Mouse (Mus musculus): Measurements from ENCODE around the gene Dusp22. TPM values are rescaled to one million over a fixed set of nuclear protein-coding genes. Genes with fewer than 3 reads are reported as not detected.

The Dusp22 gene
- polyA plus RNA-seq, 1 experiment from 2014 or later: 16.2 TPM

DNA sequence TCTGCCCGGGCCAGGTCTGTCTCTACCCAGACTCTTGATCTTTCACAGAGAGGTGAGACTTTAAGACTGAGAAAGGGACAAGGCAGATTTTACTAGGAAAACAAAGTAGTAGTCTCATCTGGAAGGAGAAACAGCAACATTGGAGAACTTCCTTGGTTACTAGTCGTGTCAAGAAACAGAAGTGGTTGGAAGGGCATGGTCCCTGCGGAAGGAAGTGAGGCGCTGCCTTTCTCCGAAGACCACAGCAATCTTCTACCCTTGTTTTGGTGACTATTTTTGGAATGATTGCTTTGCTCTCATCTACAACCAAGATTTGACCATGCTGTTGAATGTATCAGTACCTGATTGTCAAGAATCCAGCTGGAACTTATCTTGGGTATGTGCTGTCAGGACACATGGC lies 38.1 kb downstream of the Dusp22 start:
- no peaks in the 10 kb centered on the region for H3K36me3 ChIP-seq (ENCODE audit: control insufficient read depth, insufficient read depth, low read length)
- 90% methylated on average over 5 of the region's 5 CpGs for WGBS
- H3K4me3 ChIP-seq (ENCODE audit: low read depth, low read length): no peak overlapping the region
- no peak overlapping the region for H3K9ac ChIP-seq (ENCODE audit: low read length)
- no peaks in the 10 kb centered on the region for H3K9me3 ChIP-seq (ENCODE audit: control insufficient read depth, low read length)
- no peak overlapping the region for H3K27ac ChIP-seq (replicated peaks; ENCODE audit: low read depth, low read length)
- H3K4me1 ChIP-seq (ENCODE audit: control insufficient read depth, insufficient read depth, low read length): no peaks in the 10 kb centered on the region
- H3K4me2 ChIP-seq (ENCODE audit: low read depth, severe bottlenecking): no peak overlapping the region
- DNase-seq (ENCODE audit: low spot score): no peak
- no peak for ATAC-seq (ENCODE audit: insufficient number of reproducible peaks, low FRiP score, low TSS enrichment, low read depth)
- H3K27me3 ChIP-seq (ENCODE audit: control insufficient read depth, insufficient read depth, low read length): no peaks in the 10 kb centered on the region

DNA sequence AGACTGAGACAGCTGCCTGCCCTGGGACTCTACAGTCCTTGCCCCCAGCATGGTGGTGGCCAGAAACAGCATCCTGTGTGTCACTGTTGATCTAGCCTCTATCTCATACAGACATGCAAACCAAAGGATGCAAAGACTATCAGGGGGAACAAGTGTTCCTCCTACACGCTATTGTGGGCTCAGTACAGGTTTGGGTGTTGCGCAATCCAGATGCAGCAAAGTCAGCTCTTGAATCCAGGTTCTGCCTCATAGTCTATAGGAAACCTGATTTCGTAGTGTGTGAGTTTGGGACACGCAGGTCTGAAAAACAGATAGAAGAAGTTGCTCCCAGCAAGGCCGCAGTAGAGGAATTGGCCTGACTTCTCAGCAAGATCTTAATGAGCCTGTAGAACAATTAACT lies 42.9 kb downstream of the Dusp22 start:
- Histone ChIP-seq H3K27ac (replicated peaks; ENCODE audit: low read depth, low read length) (no peak overlapping the region), H3K9ac (ENCODE audit: low read length) (no peak overlapping the region), H3K9me3 (ENCODE audit: control insufficient read depth, low read length) (no peaks in the 10 kb centered on the region), H3K36me3 (ENCODE audit: control insufficient read depth, insufficient read depth, low read length) (no peaks in the 10 kb centered on the region), H3K4me3 (ENCODE audit: low read depth, low read length) (no peak overlapping the region), H3K4me1 (ENCODE audit: control insufficient read depth, insufficient read depth, low read length) (no peaks in the 10 kb centered on the region), H3K27me3 (ENCODE audit: control insufficient read depth, insufficient read depth, low read length) (no peaks in the 10 kb centered on the region), H3K4me2 (ENCODE audit: low read depth, severe bottlenecking) (no peak overlapping the region)
- DNase-seq (ENCODE audit: low spot score): no peak
- no peak for ATAC-seq (ENCODE audit: insufficient number of reproducible peaks, low FRiP score, low TSS enrichment, low read depth)
- 92% methylated on average over 5 of the region's 5 CpGs for WGBS

DNA sequence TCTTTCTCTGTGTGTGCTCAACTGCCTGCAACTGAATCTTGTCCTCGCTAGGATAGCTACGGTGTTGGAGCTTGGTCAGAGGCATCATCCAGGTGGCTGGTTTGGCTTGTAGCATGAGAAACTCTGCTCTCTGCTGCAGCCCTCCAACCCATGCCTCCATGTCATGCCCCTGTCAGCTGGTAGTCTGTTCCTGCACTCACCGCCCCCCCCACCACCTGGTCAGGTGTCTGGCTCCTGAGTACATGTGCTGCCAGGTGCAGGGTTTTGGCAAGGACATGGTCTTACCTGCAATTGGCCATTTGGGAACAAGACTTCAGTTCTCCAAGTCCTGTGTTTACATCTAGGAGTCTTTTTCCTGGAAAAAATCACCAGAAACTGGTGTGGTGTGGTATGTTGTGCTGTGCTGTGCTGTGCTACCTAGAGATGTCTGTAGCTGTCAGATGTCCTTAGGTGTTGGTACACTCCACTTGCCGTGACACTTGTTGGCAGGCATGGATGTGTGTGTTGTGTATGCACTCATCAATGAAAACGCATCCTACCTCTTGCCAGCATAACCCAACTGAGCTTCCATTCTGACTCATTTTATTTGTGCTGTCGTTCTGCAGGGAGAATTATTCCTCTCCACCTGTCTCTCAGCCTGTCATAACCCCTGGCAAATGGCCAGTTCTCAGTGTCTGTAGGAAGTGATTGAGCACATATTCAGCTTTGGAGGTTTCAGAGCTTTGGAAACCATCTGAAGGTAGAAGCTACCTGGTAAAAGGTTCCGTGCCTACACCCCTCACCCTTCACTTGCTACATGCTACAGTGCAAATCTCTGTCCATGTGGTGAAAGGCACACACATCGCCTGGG lies 44.7 kb downstream of the Dusp22 start:
- Histone ChIP-seq H3K4me2 (ENCODE audit: low read depth, severe bottlenecking) (no peak overlapping the region), H3K9ac (ENCODE audit: low read length) (no peak overlapping the region), H3K4me1 (ENCODE audit: control insufficient read depth, insufficient read depth, low read length) (no peaks in the 10 kb centered on the region), H3K4me3 (ENCODE audit: low read depth, low read length) (no peak overlapping the region), H3K9me3 (ENCODE audit: control insufficient read depth, low read length) (no peaks in the 10 kb centered on the region), H3K27ac (replicated peaks; ENCODE audit: low read depth, low read length) (no peak overlapping the region), H3K27me3 (ENCODE audit: control insufficient read depth, insufficient read depth, low read length) (no peaks in the 10 kb centered on the region), H3K36me3 (ENCODE audit: control insufficient read depth, insufficient read depth, low read length) (no peaks in the 10 kb centered on the region)
- no peak for ATAC-seq (ENCODE audit: insufficient number of reproducible peaks, low FRiP score, low TSS enrichment, low read depth)
- WGBS: 87% methylated on average over 8 of the region's 8 CpGs
- no peak for DNase-seq (ENCODE audit: low spot score)

DNA sequence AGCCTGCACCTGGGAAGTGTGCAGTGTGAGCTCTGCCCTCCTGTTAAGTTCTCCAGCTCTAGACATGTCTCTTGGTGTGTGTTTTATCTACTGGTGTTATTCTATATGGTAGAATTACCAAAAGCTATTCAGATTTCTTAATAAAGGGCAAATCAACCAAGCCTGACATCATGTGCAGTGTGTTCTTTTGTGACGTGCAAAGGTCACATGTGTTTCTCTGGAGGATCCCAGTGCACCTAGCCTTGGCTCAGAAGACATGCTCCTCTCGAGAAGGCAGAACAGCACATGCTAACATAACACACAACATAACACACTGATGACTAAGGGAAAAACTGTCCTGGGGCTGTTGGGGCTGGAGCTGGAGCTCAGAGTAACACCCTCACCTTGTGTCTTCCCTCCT lies 51.3 kb downstream of the Dusp22 start:
- H3K27me3 ChIP-seq (ENCODE audit: control insufficient read depth, insufficient read depth, low read length): no peaks in the 10 kb centered on the region
- H3K9ac ChIP-seq (ENCODE audit: low read length): no peak overlapping the region
- H3K27ac ChIP-seq (replicated peaks; ENCODE audit: low read depth, low read length): no peak overlapping the region
- no peak overlapping the region for H3K4me2 ChIP-seq (ENCODE audit: low read depth, severe bottlenecking)
- H3K36me3 ChIP-seq (ENCODE audit: control insufficient read depth, insufficient read depth, low read length): no peaks in the 10 kb centered on the region
- DNase-seq (ENCODE audit: low spot score) (no peak), ATAC-seq (ENCODE audit: insufficient number of reproducible peaks, low FRiP score, low TSS enrichment, low read depth) (no peak)
- no peaks in the 10 kb centered on the region for H3K4me1 ChIP-seq (ENCODE audit: control insufficient read depth, insufficient read depth, low read length)
- no peaks in the 10 kb centered on the region for H3K9me3 ChIP-seq (ENCODE audit: control insufficient read depth, low read length)
- H3K4me3 ChIP-seq (ENCODE audit: low read depth, low read length): no peak overlapping the region
- WGBS: 81% methylated on average over 2 of the region's 2 CpGs

DNA sequence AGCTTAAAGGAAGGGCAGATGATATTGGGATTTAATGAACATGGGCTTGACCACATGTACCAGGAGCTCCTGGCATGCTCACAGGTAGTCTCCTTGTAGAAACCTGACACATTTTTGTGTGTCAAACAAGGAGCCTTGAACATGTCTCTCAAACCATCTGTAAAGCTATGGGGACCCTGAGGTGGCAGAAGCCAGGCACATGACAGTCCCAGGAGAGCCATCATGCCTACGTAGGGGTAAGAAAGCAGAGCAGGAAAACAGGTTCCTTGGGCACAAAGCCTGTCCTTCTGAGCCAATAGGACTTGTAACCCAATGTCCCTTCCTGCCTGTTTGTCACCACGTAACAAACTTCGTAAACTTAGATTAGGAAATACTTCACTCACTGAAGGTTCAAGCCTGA lies 51.9 kb downstream of the Dusp22 start:
- Histone ChIP-seq H3K4me2 (ENCODE audit: low read depth, severe bottlenecking) (no peak overlapping the region), H3K27ac (replicated peaks; ENCODE audit: low read depth, low read length) (no peak overlapping the region), H3K36me3 (ENCODE audit: control insufficient read depth, insufficient read depth, low read length) (no peaks in the 10 kb centered on the region), H3K9ac (ENCODE audit: low read length) (no peak overlapping the region), H3K9me3 (ENCODE audit: control insufficient read depth, low read length) (no peaks in the 10 kb centered on the region), H3K4me1 (ENCODE audit: control insufficient read depth, insufficient read depth, low read length) (no peaks in the 10 kb centered on the region), H3K27me3 (ENCODE audit: control insufficient read depth, insufficient read depth, low read length) (no peaks in the 10 kb centered on the region), H3K4me3 (ENCODE audit: low read depth, low read length) (no peak overlapping the region)
- 96% methylated on average over 3 of the region's 3 CpGs for WGBS
- ATAC-seq (ENCODE audit: insufficient number of reproducible peaks, low FRiP score, low TSS enrichment, low read depth) (no peak), DNase-seq (ENCODE audit: low spot score) (no peak)

DNA sequence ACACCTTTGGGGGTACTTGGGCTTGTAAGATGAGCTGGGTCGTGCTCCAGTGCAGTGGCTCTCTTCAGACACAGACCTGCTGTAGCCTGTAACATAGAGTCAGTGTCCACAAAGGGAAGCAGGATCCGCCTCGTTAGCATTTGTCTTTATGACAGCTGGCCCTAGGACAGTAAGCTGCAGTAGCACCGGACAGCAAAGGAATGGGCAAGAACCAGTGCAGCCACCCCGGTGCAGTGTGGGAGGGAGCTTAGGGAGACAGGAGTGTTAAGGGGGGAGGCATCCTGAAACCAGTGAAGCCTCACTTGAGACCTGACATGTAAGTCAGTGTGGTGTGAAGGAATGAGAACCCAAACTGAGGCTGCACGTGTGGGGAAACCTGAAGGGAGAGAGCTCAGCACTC lies 52.5 kb downstream of the Dusp22 start:
- no peak for ATAC-seq (ENCODE audit: insufficient number of reproducible peaks, low FRiP score, low TSS enrichment, low read depth)
- Histone ChIP-seq H3K27me3 (ENCODE audit: control insufficient read depth, insufficient read depth, low read length) (no peaks in the 10 kb centered on the region), H3K4me2 (ENCODE audit: low read depth, severe bottlenecking) (no peak overlapping the region), H3K4me3 (ENCODE audit: low read depth, low read length) (no peak overlapping the region), H3K36me3 (ENCODE audit: control insufficient read depth, insufficient read depth, low read length) (no peaks in the 10 kb centered on the region), H3K4me1 (ENCODE audit: control insufficient read depth, insufficient read depth, low read length) (no peaks in the 10 kb centered on the region), H3K9me3 (ENCODE audit: control insufficient read depth, low read length) (no peaks in the 10 kb centered on the region), H3K27ac (replicated peaks; ENCODE audit: low read depth, low read length) (no peak overlapping the region), H3K9ac (ENCODE audit: low read length) (no peak overlapping the region)
- DNase-seq (ENCODE audit: low spot score): no peak
- 84% methylated on average over 6 of the region's 6 CpGs for WGBS

DNA sequence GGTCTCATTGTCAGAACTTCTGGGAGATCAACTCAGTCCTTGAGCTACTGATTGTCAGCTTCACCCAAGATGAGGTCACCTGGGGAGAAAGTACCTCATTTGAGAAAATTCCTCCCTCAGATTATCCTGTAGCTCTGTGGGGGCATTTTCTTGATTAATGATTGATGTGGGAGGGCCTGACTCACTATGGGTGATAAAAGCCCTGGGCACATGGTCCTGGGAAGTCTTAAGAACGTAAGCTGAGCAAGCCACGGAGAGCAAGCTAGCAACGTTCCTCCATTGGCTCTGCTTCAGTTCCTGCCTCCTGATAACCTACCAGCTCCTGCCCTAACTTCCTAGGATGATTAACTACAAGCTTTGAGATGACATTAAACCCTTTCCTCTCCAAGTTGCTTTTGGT lies 53.8 kb downstream of the Dusp22 start:
- ATAC-seq (ENCODE audit: insufficient number of reproducible peaks, low FRiP score, low TSS enrichment, low read depth): no peak
- 70% methylated on average over 3 of the region's 3 CpGs for WGBS
- no peaks in the 10 kb centered on the region for H3K4me1 ChIP-seq (ENCODE audit: control insufficient read depth, insufficient read depth, low read length)
- no peaks in the 10 kb centered on the region for H3K9me3 ChIP-seq (ENCODE audit: control insufficient read depth, low read length)
- H3K4me2 ChIP-seq (ENCODE audit: low read depth, severe bottlenecking): no peak overlapping the region
- H3K36me3 ChIP-seq (ENCODE audit: control insufficient read depth, insufficient read depth, low read length): no peaks in the 10 kb centered on the region
- no peaks in the 10 kb centered on the region for H3K27me3 ChIP-seq (ENCODE audit: control insufficient read depth, insufficient read depth, low read length)
- no peak for DNase-seq (ENCODE audit: low spot score)
- H3K4me3 ChIP-seq (ENCODE audit: low read depth, low read length): no peak overlapping the region
- H3K27ac ChIP-seq (replicated peaks; ENCODE audit: low read depth, low read length): no peak overlapping the region
- H3K9ac ChIP-seq (ENCODE audit: low read length): no peak overlapping the region

DNA sequence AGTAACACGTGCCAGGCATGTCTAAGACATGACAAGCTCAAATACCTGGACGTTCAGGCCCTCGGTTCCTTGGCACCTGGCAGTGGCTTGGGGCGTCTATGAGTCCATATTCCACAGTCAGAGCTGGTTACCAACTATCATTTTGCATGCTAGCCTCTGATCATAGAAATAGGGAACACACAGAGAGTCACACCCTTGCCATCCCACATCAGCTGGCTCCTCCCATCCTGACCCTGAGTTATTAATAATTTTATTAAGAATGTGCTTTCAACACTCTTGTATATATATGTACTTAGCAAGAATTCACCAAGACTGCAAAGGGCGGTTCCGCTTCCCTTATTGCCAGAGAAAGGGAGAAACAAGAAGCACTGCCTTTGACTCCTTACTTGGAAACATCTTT lies 54.8 kb downstream of the Dusp22 start:
- no peak overlapping the region for H3K4me3 ChIP-seq (ENCODE audit: low read depth, low read length)
- no peaks in the 10 kb centered on the region for H3K9me3 ChIP-seq (ENCODE audit: control insufficient read depth, low read length)
- WGBS: 89% methylated on average over 6 of the region's 6 CpGs
- H3K27me3 ChIP-seq (ENCODE audit: control insufficient read depth, insufficient read depth, low read length): no peaks in the 10 kb centered on the region
- no peak overlapping the region for H3K27ac ChIP-seq (replicated peaks; ENCODE audit: low read depth, low read length)
- H3K4me2 ChIP-seq (ENCODE audit: low read depth, severe bottlenecking): no peak overlapping the region
- no peak overlapping the region for H3K9ac ChIP-seq (ENCODE audit: low read length)
- DNase-seq (ENCODE audit: low spot score): no peak
- H3K36me3 ChIP-seq (ENCODE audit: control insufficient read depth, insufficient read depth, low read length): no peaks in the 10 kb centered on the region
- no peaks in the 10 kb centered on the region for H3K4me1 ChIP-seq (ENCODE audit: control insufficient read depth, insufficient read depth, low read length)
- no peak for ATAC-seq (ENCODE audit: insufficient number of reproducible peaks, low FRiP score, low TSS enrichment, low read depth)

DNA sequence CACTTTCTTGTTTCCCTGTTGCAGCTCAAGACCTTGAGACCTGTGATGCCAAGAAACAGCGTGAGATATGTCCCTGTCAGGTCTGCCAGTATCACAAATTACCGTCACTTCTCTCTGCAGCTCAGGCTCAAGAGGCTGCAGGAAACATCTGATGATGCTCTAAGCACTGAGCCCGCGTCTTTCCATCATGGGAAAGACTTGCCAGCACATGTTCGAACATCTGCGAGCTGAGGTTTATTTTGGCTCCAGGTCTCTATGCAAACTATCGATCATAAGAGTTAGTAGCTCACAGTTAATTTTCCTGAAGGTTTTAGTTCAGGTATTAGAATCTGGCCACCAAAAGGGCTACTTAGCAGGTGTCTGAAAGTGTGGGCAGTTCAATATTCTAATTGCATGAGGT lies 55.3 kb downstream of the Dusp22 start:
- no peak overlapping the region for H3K9ac ChIP-seq (ENCODE audit: low read length)
- no peak for DNase-seq (ENCODE audit: low spot score)
- H3K27ac ChIP-seq (replicated peaks; ENCODE audit: low read depth, low read length): no peak overlapping the region
- H3K4me1 ChIP-seq (ENCODE audit: control insufficient read depth, insufficient read depth, low read length): no peaks in the 10 kb centered on the region
- no peaks in the 10 kb centered on the region for H3K36me3 ChIP-seq (ENCODE audit: control insufficient read depth, insufficient read depth, low read length)
- WGBS: 86% methylated on average over 7 of the region's 7 CpGs
- H3K4me3 ChIP-seq (ENCODE audit: low read depth, low read length): no peak overlapping the region
- no peak for ATAC-seq (ENCODE audit: insufficient number of reproducible peaks, low FRiP score, low TSS enrichment, low read depth)
- H3K9me3 ChIP-seq (ENCODE audit: control insufficient read depth, low read length): no peaks in the 10 kb centered on the region
- H3K4me2 ChIP-seq (ENCODE audit: low read depth, severe bottlenecking): no peak overlapping the region
- no peaks in the 10 kb centered on the region for H3K27me3 ChIP-seq (ENCODE audit: control insufficient read depth, insufficient read depth, low read length)

Data from limb, embryonic 11.5 days (tissue).